Mouse (Mus musculus): ENCODE measurements around the gene Gm19426.

The Gm19426 gene

DNA sequence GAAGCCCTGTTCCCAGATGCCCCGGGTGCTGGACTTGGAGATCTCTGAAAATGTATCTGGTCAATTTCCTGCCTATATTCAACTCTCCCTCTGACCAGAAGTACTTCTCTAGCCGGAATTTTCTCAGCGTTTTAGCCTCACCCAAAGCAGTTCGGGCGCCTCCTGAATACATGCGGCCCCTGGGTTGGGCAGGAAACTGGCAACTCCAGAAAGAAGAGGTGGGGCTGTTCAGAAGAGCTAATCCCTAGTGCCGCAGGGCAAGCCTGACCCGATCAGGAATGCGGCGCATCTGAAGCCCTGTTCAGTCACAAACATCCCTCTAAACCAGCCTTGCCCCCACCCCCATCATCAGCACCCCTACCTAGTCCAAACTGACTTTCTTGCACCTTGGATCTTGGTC lies 671 bp upstream of the Gm19426 start:
- DNase-seq: no peak

GRCm38 (mm10) chr2:84742451-84743283 lies 788 bp downstream of the Gm19426 start:
- DNase-seq: peak; percentile 55

DNA sequence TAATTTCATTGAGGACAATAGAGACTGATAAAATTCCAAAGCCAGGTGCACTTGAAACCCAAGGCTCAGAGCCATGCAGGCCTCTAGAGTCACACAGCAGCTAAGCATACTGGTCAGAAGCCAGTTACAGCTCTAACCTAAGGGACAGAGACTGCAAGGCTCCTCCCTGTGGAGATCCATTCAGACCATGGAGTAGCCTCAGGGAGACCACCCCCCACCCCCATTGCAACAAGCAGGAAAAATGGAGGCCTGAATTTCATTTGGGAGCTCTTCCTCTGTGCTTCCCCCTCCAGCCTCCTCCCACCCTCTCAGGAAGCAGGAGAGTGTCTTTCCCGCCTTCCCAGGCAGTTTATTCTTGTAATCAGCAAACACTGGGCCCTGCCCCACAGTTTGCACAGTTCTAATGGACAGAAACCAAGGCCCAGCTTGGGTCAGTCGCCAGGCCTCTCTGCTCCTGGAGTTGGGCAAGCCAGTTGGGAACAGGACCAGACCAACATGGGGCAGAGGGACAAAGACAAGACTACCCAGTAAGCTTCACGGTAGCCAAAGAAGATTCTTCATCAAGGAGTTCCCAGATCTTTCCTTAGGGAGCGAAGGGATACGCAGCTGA lies 1.5 kb downstream of the Gm19426 start:
- peak; percentile 41 for DNase-seq

- DNase-seq: peak; percentile 33
Measured at GRCm38 (mm10) chr2:84740608-84741333, 2.7 kb downstream of the Gm19426 start.

- DNase-seq: peak; percentile 66
Measured at GRCm38 (mm10) chr2:84738271-84738911, 5.1 kb downstream of the Gm19426 start.

DNA sequence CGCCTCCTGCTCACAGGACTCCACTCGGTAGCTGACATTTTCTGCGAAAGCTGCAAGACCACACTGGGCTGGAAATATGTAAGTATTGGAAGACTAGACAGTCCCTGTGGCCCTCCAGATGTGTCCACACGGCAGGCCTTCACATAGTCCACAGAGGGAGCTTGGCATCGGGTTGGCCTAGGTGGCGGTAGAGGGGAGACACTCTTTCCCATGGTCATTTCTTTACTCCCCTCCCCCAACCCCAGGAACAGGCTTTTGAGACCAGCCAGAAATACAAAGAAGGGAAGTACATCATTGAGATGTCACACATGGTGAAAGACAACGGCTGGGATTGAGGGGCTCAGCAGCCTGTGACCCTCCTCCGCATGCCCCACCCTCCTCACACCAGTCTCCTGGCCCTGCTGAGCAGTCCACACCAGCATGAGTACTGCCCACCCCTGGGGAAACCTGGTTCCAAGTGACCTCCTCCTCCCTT lies 6.0 kb downstream of the Gm19426 start:
- DNase-seq: peak; percentile 48

- DNase-seq: peak; percentile 66
Measured at GRCm38 (mm10) chr2:84736312-84737161, 6.9 kb downstream of the Gm19426 start.

GRCm38 (mm10) chr2:84735346-84735920 lies 8.0 kb downstream of the Gm19426 start:
- no peak for DNase-seq

DNA sequence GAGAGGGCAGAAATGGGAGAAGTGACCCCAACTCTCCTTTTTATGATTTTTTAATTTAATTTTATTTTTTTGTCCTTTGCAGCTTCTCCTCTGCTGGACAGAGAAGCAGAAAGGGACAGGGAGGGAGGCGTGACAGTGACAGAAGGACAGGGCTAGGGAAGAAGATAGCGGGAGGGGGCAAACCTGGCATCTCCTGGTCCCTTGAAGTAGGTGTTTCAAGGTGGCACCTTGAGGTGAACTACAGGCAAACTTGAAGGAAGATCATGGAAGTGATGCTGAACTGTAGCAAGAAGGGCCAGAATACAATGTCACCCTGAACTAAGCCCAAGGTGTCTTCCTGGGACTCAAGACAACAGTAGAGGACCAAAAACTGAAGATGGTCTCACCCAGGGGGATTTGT lies 8.5 kb downstream of the Gm19426 start:
- no peak for DNase-seq

DNA sequence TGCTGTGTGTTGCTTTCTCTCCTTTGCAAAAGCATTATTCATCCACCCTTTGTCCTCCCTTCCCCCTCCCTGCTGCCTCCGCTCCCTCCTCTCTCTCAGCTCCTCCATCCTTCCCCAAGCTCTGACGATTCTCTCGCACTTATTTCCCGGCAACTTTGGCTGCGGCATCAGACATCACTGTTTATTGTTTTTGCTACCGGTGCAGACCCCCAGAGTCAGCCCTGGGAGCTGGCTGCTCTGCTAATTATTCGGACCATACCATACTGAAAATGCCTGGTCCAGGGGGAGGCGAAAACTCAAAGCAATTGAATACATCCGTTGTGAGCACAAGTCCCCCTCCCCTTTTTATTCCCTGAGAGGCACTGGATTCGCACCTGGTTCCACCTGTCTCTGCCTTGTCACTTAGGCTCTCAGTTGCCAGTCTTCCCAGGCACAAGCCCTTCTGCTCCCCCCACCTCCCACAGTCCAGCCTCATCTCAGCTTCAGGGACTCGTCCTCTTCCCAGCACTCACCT lies 9.0 kb downstream of the Gm19426 start:
- DNase-seq: peak; percentile 73

- peak; percentile 93 for DNase-seq
Measured at GRCm38 (mm10) chr2:84733579-84734300, 9.7 kb downstream of the Gm19426 start, which contains the start of gene Ypel4. Gene Ypel4 (plus strand): TSS chr2:84734058.

GRCm38 (mm10) chr2:84732394-84732793 lies 11.1 kb downstream of the Gm19426 start:
- DNase-seq: peak; percentile 28

- DNase-seq: peak; percentile 31
Measured at GRCm38 (mm10) chr2:84731206-84731605, 12.2 kb downstream of the Gm19426 start.

DNA sequence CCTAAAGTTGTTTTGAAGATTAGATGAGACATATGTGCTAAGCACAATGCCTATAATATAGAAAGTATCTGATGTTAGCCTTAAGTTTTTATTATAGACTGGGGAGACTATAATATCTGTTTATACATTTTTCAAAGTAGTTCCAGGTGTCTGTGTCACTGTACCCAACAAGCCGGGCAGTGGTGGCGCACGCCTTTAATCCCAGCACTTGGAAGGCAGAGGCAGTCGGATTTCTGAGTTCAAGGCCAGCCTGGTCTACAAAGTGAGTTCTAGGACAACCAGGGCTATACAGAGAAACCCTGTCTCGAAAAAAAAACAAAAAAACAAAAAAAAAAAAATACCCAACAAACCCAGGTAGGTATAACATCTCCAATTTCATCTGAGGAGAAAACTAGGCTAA lies 15.3 kb downstream of the Gm19426 start:
- peak; percentile 53 for DNase-seq

DNA sequence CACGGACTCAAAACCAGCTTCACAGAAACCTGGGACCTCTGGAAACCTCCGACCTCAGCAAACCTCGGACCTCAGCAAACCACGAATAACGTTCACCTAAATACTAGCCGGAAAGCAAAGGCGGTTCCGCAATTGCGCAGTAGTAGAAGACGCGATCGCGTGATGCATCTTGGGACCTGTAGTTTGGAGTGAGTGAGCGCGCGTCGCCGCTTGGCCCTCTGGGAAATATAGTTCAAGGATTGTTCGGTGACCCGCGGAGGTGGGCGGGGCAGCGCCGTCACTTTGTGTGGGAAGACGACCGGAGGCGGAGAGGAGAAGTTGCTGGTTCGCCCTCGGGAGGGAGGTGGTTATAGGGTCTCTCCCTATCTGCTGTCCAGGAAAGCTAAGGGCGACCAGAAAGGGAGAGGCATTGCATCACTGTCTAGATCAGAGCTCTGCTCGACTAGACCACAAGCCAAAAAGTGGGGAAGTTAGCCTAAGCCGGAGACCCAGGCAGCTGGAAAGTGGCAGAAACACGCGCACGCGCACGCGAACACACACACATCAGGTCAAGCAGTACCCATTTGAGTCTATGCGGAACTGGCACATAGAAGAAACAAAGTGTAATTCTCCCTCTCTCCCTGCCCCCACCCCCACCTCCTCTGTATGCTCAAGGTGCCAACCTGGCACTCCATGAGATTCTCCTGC lies 16.1 kb downstream of the Gm19426 start, which contains the start of gene Clp1:
Gene Clp1, minus strand, starts transcription at position 179 of the 687 bp plus-strand sequence.
- DNase-seq: peak; percentile 96

- peak; percentile 55 for DNase-seq
Measured at GRCm38 (mm10) chr2:84726716-84727115, 16.7 kb downstream of the Gm19426 start.

GRCm38 (mm10) chr2:84725770-84726169 lies 17.7 kb downstream of the Gm19426 start:
- peak; percentile 48 for DNase-seq

DNA sequence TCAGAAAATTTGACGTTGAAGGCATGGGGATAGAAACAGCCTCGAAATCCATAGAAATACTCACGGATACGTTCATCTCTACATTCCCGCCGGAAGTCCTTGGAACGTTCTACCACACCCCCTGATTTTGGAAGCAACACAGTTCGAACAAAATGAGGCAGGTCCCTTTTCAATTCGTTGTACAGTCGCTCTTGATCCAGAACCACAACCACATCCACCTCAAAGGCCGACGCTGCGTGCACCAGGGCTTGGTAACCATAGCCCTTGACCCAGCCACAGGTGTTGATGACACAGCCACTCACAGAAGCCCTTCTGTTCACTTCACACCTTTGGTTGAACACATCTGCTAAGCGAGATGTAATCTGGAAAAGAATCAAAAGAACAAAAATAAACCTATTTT lies 19.6 kb downstream of the Gm19426 start:
- no peak for DNase-seq

- DNase-seq: no peak
Measured at GRCm38 (mm10) chr2:84721182-84721581, 22.3 kb downstream of the Gm19426 start.

GRCm38 (mm10) chr2:84720718-84721117 lies 22.7 kb downstream of the Gm19426 start:
- DNase-seq: no peak

Data from cerebellum, adult 9-10 months (tissue).